Mouse (Mus musculus): Measurements from ENCODE around the gene Tnr.

The Tnr gene

DNA sequence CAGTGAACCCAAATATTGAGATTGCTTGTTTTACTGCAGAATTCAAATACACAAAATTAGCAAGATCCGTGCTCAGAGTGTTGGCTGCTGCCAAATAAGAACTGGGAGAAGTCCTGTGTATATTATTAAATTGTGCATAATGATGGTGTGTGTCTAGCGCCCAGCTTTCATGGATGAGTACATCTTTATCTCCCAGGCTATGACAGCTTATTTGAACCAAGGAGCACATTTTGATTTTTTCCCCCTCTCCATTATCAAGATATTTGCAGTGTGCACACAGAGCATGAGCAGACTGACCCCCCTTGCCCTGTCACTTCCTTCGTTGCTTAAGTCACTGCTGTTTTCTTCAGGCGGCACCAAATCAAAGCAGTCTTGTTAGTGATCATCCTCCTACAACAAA lies 278.2 kb downstream of the Tnr start:
- peak; percentile 44 for DNase-seq

DNA sequence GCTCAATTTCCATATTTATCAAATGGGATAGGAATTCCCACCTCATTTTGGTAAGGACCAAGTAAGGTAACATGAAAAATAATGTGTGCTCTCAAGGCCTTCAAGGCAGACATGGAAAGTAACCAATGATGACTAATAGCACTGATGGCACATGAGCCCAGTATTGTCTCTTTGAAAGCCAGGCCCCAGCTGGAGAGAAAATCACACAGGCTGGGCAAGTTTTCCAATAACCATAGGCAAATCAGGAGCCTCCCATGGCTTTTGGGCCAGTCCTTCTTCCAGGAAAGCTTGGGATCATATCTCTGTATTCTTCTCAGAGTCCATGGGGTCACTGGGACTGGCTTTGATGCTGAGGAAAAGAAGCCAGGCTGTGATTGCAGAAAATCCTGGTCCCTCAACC lies 280.1 kb downstream of the Tnr start:
- peak; percentile 16 for DNase-seq

DNA sequence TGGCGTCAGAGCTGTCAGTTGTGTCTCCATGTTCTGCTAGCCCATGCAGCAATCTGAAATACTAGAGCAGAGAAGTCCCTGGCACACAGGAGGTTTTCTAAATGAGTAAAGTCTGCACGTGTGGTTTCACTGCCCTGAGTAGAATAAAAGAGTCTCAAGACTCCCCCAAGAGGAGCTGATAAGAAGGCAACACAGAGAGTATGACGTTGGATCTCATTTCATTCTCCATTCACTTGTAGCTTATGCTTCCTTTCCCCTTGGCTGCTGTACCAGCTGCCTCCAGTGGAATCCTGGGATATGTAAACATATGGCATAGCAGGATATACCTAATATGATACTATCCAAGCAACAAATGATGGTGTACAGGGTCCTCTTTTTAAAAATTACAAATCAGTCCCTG lies 285.9 kb downstream of the Tnr start:
- peak; percentile 51 for DNase-seq

DNA sequence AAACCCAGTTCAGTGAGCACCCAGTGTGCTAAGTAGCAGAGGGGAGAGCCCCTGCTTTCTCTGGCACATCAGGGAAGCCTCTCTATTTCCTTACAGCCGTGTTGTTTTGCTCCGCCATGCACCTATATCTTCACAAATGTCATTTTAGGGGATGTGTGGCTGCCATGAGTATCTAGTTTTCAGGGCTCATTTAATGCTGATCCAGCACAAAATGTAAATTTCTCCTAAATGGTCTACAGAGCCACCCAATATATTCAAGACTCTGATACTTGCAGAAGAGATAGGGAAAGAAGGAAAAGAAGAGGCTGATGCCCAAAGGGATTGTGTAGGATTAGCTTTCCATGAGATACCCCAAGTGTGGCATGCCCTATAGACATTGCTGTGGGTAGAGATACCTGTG lies 288.2 kb downstream of the Tnr start:
- peak; percentile 70 for DNase-seq

DNA sequence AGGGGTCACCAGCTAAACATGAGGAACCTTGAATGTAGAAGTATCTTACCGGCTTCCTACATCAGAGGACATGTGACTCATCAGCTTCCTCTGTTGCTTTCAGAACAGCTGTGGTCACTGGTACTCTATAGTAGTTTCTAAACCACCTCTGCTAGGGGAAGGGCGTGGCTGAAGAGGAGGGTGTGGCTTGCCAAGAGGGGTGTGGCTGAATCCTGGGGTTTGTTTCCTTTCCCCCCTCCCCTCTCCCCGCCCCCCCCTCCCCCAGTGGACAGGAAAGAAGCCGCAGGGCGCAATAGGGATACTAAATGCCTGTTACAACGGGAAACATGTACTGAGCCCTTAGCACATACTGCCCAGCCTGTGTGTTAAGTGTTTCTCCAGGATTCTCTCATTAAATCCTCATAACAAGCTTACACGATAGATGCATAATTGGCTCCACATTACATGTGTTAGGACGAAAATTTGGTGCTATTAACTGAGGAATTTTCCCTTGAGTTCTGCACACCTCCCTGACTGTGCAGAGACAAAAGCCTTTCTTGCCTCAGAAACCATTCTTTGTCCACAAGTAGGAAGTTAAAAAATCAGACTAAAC lies 289.3 kb downstream of the Tnr start:
- DNase-seq: peak; percentile 94

DNA sequence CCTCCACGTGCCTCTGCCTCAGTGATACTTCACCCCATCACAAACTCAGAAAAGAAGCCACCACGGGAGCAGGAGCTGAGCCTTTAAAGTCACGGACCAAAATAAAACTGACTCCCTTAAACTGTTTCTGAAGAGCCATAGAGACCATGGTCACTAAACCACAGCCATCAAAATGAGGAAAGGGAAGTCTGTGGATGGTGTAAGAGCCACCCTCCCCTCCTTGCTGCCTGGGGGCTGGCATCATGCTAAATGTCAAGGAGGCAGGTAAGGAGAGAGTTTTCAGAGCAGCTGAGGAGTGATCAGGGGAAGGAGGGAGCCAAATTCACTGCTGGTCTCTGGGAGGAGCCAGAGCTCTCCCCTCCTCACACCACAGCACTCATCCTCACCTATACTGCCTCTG lies 290.8 kb downstream of the Tnr start:
- peak; percentile 79 for DNase-seq

DNA sequence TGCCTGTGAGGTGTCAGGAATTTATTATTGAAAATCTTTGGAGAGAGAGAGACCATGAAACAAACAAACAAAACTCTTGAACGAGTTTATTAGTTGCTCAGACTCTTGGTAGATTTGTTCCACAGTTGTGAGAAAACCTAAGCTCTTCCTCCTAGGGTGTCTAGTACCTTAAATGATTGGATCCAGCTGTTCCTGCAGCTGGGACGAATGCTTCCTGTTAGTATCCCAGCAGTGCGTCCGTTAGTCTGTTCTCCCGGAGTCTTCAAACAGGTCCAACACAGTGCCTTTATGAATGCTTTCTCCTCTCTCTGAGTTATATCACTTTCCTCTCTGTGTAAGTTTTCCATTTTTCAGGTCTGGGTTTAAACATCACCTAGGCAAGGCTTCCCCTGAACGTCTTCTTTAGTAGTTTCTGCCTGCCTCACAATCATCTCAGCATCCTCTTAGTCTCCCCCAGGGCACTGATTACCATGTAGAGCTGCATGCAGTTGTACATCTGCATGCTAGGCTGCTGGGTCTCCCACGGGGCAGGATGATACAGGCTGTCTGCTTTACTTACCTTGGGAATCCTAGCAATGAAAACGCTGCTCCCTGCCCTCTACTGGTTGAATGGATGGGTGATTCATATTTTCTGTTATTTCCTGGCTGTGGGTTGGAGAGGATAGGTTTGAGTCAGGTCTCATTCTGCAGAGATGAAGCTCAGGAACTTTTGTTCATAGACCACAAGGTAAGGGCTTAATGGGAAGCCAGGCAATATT lies 293.2 kb downstream of the Tnr start:
- peak; percentile 89 for DNase-seq

DNA sequence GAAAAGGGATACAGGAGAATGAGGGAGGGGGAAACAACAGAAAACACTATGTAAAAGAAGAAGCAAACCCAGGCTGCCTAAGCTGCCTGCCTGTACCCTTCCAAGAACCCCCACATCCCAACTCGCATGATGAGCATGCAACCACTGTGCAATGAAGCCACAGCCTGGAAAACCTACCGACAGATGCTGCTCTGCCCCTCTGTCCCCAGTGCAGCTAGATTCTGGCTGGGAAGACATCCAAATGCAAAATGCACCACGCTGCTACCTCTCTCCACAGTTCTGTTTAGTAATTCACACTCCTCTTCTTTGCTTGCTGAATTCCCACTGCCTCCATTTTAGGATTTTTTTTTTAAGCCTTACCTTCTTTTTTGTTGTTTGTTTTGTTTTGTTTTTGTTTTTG lies 295.9 kb downstream of the Tnr start:
- peak; percentile 51 for DNase-seq

DNA sequence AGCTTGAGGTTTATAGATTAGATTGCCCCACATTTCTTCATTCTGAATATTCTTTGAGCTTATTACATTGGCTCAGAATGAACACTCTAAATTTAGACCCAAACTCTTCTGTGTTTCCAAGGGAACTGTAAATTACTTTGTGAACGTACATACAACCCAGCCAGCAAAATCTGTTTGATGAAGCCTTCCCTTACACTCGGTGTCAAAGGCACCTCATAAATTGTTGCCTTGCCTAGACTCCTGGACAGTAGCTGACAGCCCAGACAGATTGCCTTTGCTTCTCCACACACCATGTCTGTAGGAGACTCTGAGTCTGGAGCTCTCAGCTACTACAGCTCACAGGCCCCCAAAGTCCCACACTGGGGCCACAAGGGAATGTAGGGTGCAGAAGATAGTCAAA lies 298.8 kb downstream of the Tnr start:
- peak; percentile 49 for DNase-seq

DNA sequence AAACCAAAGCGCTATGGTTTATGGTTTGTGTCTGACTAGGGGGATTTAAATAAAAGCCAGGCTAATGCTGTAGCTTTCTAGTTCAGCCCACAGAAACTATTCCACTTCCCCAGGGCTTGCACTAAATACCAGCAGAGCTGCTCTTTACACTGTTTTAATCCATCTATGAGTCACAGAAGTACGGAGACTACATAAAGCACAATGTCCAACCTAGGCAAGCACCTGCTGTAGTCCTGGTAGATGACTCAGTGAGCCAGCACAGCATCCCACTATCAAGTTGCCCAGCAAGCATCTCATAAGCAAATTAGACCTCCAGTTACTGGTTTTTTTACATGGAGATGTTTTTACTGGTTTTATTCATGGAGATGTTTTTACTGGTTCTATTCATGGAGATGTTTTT lies 305.0 kb downstream of the Tnr start:
- DNase-seq: no peak

DNA sequence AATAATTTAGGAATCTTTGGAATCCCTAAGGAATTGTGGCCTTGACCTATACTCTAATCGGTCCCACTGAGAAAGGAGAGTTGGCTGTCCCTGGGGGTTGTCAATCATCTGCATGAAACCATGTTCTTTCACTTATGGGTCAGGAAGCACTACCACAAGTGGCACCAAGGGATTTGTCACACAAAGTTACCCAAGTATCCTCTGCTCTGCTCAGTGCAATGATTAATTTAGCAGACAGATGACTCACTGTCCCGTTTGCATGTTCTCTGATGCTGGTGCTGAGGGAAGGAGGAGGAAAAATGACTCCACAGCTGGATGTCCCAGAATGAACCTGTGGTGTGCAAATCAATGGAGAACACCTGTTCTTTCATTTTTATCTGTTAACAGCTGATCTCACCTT lies 309.6 kb downstream of the Tnr start:
- peak; percentile 25 for DNase-seq

DNA sequence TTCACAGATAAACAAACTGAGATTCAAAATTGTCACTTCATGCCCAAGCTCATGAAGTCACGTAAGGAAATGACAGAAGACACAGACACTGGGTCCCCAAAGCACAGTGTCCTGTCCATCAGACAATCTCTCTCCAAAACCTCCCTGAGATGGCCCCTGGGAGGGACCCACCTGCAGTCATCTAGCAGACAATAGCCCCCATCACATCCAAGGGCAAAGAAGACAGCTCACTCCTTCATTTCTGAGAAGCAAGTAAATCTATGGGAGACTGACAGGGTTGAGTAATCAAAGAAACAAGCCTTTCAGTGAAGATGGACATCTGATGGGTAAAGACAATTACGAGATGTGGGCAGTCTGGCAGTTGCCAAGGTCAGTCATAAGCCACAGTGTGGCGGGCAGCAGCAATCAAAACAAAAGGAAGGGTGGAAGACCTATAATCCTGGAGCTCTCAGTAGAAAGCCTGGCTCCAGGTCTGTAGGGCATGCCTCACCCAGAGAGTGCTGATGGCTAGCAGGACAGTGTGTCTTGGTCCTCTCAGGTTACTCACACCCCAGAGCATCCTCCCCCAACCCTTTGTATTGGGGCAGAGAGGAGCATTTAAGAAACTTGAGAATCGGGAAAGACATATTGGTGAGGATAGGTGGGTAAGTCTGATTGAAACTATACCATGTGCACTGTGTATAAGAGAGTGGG lies 310.2 kb downstream of the Tnr start:
- peak; percentile 60 for DNase-seq

DNA sequence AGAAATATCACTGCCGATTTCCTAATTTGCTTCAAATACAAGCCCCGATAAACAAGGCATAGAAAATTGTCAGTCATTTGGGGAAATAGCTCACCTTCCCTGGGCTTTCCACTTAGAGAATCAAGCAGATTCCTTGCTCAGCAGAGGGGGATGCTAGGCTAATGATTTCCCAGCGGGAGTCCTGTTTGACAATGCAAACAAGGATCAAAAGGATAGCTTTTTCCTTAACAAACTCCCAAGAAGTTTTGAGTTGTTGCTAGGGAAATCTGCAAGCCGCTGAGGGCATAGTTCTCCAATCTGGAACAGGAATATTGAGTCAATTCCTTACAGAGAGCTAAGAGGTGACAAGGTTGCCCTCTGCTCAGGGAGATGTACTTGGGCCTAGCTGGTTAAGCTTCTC lies 311.6 kb downstream of the Tnr start:
- no peak for DNase-seq

DNA sequence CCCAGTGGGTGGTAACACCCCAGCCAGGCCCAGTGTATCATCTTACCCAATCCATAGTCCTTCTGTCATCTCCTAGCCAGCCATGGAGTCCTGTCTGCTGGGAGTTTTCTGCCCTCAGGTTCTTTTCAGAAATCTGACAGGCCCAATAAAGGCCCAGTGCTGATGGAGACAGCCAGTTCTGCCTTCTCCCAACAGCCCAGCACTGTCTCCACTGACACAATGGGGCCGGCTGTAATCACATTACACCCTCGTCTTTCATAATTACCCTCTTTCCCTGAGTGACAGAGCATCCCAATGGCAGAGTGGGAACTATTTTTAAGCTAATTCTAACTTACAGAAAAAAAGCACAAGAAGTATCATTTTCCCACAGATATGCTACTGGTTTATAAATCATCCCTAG lies 316.8 kb downstream of the Tnr start:
- DNase-seq: no peak

DNA sequence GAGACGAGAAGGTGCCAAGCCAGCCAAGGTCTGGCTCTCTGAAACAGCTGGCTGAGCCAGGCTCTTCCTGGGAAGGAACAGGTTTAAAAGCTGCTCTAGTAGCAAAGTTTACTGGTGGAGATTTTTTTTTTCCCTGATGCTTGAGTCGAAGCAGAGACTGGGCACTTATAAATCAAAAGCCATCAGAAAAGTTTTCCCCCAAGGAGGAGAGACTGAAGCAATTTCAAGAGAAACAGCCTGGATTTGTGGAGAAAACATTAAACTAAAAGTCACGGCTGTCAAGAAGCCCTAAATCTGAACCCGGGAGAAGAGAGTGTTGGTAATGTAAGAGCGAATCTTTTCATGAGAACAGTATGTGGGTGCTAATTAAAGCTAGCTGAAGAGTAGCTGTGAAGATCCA lies 319.3 kb downstream of the Tnr start:
- no peak for DNase-seq

DNA sequence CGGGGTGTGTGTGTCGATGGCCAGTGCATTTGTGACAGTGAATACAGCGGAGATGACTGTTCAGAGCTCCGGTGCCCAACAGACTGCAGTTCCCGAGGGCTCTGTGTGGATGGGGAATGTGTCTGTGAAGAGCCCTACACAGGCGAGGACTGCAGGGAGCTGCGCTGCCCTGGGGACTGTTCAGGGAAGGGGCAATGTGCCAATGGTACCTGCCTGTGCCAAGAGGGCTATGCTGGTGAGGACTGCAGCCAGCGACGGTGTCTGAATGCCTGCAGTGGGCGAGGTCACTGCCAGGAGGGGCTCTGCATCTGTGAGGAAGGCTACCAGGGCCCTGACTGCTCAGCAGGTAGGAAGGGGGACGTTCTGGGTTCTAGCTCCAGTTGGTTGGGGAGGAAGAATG lies 328.5 kb downstream of the Tnr start:
- no peak for DNase-seq

DNA sequence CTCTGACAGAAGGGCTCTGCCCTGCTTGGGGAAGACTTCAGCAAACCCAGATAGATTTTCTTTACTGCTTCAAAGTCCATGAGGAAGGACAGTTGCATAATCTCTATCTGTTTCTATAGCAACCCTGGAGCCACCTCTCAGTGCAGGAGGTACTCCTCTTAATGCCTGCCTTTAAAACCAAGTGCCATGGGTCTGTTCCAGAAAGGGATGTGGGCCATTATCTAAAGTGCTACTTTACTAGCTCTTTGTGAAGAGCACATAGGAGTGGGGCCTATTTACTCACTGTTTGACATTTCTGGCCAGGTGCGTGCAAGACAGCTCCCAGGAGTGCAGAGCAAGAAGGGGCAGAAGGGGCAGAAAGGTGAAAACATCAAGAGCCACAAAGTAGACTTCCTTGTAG lies 330.7 kb downstream of the Tnr start:
- DNase-seq: no peak

DNA sequence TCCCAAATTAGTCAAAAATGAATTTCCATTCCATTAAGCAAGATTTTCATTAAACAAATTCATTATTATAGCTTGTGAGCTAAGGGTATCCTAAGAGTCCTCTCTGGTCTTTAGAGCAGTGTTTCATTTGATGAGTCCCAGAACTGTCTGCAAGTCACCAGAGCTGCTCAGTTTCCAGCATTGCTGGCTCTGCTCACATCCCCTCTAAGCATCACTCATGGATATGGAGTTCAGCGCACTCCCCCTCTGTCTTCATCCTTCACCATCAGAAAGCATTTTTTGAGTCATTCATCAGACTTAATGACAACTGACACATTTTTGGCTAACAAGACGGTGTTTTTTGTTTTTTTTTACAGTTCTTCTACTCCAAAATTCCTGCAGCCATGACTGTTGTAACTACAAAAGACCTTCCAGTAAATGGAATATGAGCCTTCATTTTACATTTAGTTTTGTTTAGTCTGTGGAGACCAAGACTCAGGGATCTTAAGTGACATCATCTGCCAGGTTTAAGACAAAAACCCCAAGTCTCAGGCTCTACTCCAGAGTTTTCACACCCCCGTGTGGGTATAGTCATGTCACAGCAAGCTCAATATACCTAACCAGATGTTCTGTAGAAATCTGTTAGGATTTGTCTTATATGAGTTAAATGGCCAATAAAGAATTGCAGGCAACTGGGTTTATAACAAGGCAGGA lies 338.4 kb downstream of the Tnr start:
- DNase-seq: no peak

DNA sequence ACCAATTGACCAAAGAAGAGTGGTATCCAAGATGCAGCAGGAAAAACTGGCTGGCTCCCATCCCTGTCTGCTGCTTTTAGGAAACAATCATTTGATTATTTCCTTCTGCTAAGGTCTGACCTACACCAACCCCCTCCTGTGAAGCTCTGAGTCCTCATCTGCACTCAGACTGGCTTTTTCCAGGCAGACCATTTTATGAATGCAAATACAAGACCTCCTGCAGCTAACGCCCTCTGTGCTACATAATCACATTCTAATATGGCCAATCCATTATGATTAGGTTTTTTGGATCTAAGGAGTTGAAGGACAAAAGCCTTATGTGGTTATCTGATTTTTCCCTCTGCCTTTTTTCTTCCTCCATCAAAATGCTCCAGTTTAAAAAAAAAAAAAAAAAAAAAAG lies 342.1 kb downstream of the Tnr start:
- no peak for DNase-seq

DNA sequence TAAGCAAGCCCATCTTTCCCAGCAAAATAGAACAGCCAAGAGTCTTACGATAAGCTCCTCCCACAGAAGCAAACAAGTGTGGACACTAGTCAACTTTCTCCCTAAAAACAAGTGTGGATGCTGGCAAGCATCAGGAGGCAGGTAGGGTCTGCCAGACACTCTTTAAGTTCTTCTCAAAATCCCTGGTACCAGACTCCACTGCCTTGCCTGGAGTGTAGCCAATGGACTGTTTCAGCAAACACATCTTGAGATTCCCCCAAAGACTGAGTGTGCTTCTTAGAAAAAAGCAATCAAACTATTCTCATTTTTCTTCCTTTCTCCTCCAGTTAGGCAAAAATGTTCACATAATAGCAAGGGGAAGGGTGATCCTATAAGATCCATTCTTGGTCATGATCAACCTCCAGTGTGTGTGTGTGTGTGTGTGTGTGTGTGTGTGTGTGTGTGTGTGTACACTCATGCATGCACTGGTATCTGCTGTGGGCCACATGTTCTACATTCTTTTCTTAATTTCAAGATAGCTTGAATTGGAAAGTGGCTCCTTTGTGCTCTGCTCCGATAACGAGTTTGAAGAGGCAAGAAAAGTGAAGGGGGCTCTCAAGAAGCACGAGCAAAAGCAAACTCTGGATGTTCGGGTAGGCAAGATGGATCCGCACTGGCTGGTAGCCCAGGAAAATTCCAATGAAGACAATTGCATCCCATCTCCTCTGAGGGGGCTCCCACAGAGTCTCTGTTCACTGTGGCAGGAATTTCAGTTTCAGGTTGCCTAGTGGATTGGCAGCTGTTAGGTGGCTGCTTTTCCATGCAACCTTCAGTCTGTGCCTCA lies 346.3 kb downstream of the Tnr start:
- DNase-seq: peak; percentile 80

DNA sequence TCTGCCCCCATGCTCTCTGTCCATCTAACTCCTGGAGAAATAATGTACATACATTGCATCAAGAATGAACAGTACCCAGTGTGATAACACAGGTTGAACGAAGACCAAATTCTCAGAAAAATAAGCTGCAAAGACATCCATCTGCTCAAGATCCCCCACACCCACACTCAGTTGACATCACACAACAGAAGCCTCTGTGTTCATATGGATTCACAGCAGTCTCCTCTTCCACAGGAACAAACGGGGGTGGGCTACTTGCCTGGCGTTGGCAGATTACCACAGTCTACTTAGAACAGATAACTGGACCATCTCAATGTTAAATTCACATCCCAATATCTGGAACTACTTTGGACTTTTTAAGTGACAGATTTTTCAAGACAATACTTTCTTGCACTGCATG lies 349.3 kb downstream of the Tnr start:
- DNase-seq: peak; percentile 66

DNA sequence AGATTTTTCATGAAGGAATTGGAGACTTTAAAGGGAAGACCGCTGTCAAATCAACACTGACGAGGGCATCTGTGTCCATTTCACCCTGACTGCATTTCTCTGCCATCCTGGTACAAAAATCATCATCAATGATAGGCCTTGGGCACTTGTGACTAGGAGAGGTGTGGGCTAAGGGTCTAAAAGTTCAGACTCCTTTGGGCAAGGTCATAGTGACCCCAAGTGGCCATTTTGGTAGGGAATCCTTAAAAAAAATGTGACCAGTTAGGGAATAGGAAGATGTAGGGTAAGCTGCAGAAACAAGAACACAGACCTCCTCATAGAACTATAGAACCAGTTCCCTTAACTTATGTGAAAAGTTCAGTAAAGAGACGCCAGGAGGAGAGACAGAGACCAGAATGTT lies 355.1 kb downstream of the Tnr start:
- DNase-seq: peak; percentile 48

DNA sequence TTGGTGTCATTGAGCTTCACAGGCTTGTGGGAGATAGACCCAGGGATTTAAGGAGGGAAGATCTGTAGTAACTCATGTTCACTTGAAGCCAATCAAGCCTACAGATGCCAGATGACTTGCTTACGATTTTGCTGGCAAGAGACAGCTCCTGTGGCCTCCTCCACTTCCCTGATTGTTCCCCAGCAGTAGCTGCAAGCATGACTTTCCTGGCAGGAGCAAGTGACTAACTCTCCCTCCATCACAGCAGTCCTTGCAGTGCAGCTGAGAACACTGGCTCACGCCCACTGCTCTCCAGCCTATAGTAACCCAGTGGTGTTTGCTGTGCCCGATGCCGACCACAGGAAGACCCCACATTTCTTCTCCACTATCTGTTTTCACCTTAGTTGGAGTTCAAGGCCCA lies 356.3 kb downstream of the Tnr start:
- DNase-seq: peak; percentile 94

All from heart, adult 11 months (tissue).